Mouse (Mus musculus): ENCODE measurements around the gene Ccr3. TPM values are rescaled to one million over a fixed set of nuclear protein-coding genes. Genes with fewer than 3 reads are reported as not detected.
"Not testable (repeated sequence)": the region's sequence is repeated elsewhere in the genome, so short reads cannot be mapped to it uniquely, and the experiment has no call there.

Ccr3 gene
- total RNA-seq (2014; rRNA removed) (0.05 TPM in 1 of 2 replicates, not detected in the other), polyA plus RNA-seq (2015; fragmentation: Nextera tagmentation; extraction: Ambion mirVana) (not detected in 2 replicates)

DNA sequence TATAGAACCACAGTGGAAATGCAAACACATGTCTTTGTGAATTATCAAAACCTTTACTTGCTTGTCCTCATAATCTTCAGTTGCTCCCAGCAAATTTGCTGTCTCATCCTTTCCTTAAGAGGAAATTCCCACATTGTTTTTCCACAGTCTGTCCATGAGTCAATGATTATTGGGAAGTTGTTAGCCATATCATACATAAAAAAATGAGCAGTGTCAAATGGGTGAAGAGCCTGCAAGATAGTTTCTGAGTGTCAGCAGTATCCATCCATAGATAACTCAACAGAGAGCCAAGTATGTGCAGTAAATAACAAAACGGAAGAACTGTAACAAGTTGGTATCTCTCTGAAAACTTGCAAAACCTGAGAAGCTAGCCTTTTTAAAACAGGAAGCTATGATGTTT, at the start of gene Ccr3:
TSS of gene Ccr3 (plus strand) at position 301 of the 400 bp plus-strand sequence.
- DNase-seq (no peak), ATAC-seq (no peak)
- H3K27ac ChIP-seq (ENCODE audit: low read depth, low read length), result no peak within 1 kb of the TSS
- TF ChIP-seq CTCF (IDR thresholded peaks at IDR 0.05; ENCODE audit: low read depth), result no peak
- 100% methylated on average over 1 of the region's 1 CpGs for WGBS
- no peaks in the 10 kb centered on the region for H3K9me3 ChIP-seq (ENCODE audit: low read length)
- no peaks in the 10 kb centered on the region for H3K36me3 ChIP-seq (ENCODE audit: insufficient read depth)
- no peaks in the 10 kb centered on the region for H3K27me3 ChIP-seq (ENCODE audit: insufficient read depth, low read length)
- H3K9ac ChIP-seq, result no peak within 1 kb of the TSS
- no peaks in the 10 kb centered on the region for H3K4me1 ChIP-seq (ENCODE audit: insufficient read depth)
- H3K4me3 ChIP-seq (ENCODE audit: low read depth, low read length), result no peak within 1 kb of the TSS
- no peak within 1 kb of the TSS for H3K4me2 ChIP-seq (ENCODE audit: low read depth)

DNA sequence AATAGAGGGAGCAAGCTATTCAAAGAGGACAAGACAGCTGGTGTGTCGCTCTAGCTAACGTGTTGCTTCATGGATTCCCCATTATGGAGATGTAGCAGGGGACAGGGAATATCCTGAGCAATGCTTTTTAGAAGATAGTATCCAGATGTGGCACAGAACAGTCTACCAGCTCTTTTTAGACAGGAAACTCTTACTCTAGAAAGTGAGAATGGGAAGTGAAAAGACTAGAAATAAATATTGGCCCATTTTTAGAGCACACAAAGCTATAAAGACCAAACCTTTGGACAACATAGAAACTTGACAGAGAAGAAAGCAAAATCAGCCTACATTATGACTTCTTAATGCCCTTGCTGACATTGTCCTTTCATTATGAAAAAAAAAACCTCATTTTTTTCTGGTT, 46.1 kb upstream of the Ccr3 start:
- Histone ChIP-seq H3K4me3 (ENCODE audit: low read depth, low read length) (no peak overlapping the region), H3K27me3 (ENCODE audit: insufficient read depth, low read length) (no peaks in the 10 kb centered on the region), H3K27ac (ENCODE audit: low read depth, low read length) (no peak overlapping the region), H3K36me3 (ENCODE audit: insufficient read depth) (no peaks in the 10 kb centered on the region), H3K9ac (no peak overlapping the region), H3K4me1 (ENCODE audit: insufficient read depth) (no peaks in the 10 kb centered on the region), H3K4me2 (ENCODE audit: low read depth) (no peak overlapping the region), H3K9me3 (ENCODE audit: low read length) (no peaks in the 10 kb centered on the region)
- ATAC-seq, result no peak
- DNase-seq, result no peak
- TF ChIP-seq CTCF (IDR thresholded peaks at IDR 0.05; ENCODE audit: low read depth), result no peak
- 84% methylated on average over 2 of the region's 2 CpGs for WGBS

DNA sequence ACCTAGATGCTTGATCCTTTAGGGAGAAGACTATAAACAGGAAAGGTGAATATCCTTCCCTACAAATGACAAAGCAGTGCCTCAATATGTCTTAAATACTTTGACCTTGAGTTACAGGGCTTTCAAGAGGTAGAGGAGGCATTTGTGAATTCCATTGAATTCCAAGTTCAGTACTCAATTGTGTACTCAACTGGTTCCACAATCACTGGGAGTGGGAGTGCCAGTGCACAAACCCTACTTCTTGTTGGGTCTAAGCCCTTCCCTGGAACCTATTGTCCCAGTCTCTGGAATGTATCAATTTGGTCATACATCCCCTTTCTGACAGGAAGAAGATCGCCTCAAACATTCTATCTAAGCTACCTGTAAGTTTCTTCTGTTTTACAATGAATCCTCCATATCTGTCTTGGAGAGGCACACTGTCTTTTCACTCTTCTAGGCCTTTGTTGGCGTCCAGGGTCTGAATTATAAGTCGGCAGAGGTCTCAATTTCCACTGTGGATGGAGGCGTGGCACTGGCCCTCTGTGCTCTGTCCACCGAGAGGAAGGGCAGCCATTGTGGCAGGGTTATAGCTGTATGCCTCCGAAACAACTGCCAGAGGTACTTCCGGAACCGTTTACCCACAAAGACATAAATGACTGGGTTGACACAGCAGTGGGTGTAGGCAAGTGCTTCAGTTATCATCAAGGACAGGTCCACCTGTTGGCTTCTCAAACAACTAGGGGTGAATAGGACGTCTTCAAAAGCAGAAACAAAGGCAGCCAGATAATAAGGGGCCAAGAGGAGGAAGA, 44.7 kb upstream of the Ccr3 start:
- H3K4me3 ChIP-seq (ENCODE audit: low read depth, low read length), result no peak overlapping the region
- no peaks in the 10 kb centered on the region for H3K9me3 ChIP-seq (ENCODE audit: low read length)
- no peaks in the 10 kb centered on the region for H3K27me3 ChIP-seq (ENCODE audit: insufficient read depth, low read length)
- no peaks in the 10 kb centered on the region for H3K36me3 ChIP-seq (ENCODE audit: insufficient read depth)
- DNase-seq (no peak), ATAC-seq (no peak)
- H3K4me1 ChIP-seq (ENCODE audit: insufficient read depth), result no peaks in the 10 kb centered on the region
- TF ChIP-seq CTCF (IDR thresholded peaks at IDR 0.05; ENCODE audit: low read depth), result no peak
- H3K9ac ChIP-seq, result no peak overlapping the region
- 81% methylated on average over 9 of the region's 9 CpGs for WGBS
- no peak overlapping the region for H3K4me2 ChIP-seq (ENCODE audit: low read depth)
- no peak overlapping the region for H3K27ac ChIP-seq (ENCODE audit: low read depth, low read length)

DNA sequence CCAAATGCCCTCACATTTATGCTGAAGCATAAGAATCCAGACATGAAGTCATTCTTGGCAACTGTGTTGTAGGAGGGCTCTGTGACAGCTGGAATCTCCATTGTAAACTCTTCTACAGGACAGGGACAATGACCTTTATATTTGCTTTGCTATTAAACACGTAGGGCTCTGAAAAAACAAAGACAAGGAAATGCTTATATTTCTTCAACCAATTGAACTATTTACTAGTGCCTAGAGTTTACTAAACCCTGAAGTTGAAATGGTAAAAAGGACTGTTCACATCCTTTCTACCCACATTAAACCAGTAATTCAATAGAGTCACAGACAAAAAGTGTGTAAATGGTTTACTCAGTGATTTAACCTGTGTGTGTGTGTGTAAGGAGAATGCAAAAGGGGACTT, 43.5 kb upstream of the Ccr3 start, which contains the start of gene Ccr1l1:
TSS of gene Ccr1l1 (minus strand) at position 101 of the 400 bp plus-strand sequence.
- Histone ChIP-seq H3K4me3 (ENCODE audit: low read depth, low read length) (no peak within 1 kb of the TSS), H3K27ac (ENCODE audit: low read depth, low read length) (no peak within 1 kb of the TSS), H3K4me1 (ENCODE audit: insufficient read depth) (no peaks in the 10 kb centered on the region), H3K36me3 (ENCODE audit: insufficient read depth) (no peaks in the 10 kb centered on the region), H3K4me2 (ENCODE audit: low read depth) (no peak within 1 kb of the TSS), H3K9me3 (ENCODE audit: low read length) (no peaks in the 10 kb centered on the region), H3K27me3 (ENCODE audit: insufficient read depth, low read length) (no peaks in the 10 kb centered on the region), H3K9ac (no peak within 1 kb of the TSS)
- WGBS, result 59% methylated on average over 1 of the region's 1 CpGs
- ATAC-seq (no peak), DNase-seq (no peak)
- no peak for TF ChIP-seq CTCF (IDR thresholded peaks at IDR 0.05; ENCODE audit: low read depth)

DNA sequence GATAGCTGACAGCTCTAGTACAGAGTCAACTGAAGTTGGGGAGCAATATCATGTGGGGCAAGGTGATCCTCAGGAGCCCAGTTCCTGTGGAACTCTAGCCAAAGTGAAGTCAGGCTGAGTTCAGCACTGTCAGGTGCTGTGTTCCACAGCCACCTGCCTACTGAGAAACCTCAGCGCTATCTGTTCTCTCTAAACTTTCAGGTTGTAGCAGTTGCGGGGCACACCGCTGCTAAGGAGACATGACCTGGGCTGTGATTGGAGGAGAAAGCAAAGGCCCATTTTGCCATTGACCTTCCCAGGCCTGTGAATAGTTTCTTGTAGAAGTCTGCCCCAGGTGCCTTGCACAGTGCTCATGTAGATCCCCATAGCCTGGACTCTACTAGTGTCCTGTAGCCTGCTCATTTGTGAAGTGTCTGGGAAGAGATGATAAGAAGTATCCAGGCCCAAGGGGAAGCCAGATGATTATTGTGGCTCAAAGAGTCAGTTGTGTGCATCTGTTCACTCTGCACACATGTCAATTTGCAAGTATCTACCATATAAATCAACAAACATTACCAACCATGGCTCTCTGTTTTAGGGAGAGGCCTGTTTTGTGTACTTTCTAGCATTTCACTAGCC, 40.8 kb upstream of the Ccr3 start:
- no CpG with 5 or more reads among the region's 3 CpGs for WGBS
- H3K27ac ChIP-seq (ENCODE audit: low read depth, low read length); DNase-seq; ATAC-seq; H3K4me1 ChIP-seq (ENCODE audit: insufficient read depth); H3K27me3 ChIP-seq (ENCODE audit: insufficient read depth, low read length); H3K9me3 ChIP-seq (ENCODE audit: low read length); H3K36me3 ChIP-seq (ENCODE audit: insufficient read depth); H3K9ac ChIP-seq; H3K4me3 ChIP-seq (ENCODE audit: low read depth, low read length); H3K4me2 ChIP-seq (ENCODE audit: low read depth): not testable (repeated sequence)

DNA sequence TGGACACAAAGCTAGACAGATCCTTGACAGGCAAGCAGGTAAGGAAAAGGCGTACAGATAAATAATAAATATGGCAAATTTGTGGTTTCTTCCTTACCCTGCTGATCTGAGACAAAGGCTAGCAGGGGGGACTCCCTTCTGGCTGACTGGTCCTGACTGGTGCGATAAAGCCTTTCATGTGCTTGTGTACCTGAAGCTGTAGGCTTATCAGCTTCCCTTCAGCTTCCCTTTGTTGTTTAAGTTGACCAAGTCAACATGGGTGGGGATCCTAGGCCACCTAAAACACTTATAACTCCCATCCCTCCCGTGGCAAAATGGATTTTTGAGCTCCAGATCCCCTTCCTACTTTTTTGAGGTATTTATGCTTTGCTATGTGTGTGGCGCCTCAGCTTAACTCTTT, 39.9 kb upstream of the Ccr3 start:
- 74% methylated on average over 4 of the region's 4 CpGs for WGBS
- no peak for TF ChIP-seq CTCF (IDR thresholded peaks at IDR 0.05; ENCODE audit: low read depth)
- H3K36me3 ChIP-seq (ENCODE audit: insufficient read depth), result no peaks in the 10 kb centered on the region

DNA sequence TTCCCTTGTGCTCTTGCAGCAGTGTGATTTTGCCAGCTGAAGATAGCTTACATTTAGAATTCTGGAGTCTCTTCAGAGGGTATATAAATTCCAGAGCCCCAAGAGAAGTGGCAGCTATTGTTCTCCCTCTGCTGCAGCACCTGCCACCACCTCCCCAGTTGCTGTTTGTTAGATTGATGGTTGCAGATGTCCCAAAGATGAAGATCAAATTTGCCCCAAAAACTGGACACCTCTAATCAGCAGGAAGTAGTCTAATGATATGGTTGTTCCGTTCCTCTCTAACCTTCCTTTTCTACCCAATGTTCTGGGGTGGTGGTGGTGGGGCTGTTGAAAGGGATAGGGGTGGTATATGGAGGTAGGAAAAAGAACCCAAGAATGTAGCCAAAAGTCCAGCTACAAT, 39.1 kb upstream of the Ccr3 start:
- Histone ChIP-seq H3K9me3 (ENCODE audit: low read length) (no peaks in the 10 kb centered on the region), H3K4me3 (ENCODE audit: low read depth, low read length) (no peak overlapping the region), H3K27ac (ENCODE audit: low read depth, low read length) (no peak overlapping the region), H3K27me3 (ENCODE audit: insufficient read depth, low read length) (no peaks in the 10 kb centered on the region), H3K4me2 (ENCODE audit: low read depth) (no peak overlapping the region), H3K4me1 (ENCODE audit: insufficient read depth) (no peaks in the 10 kb centered on the region), H3K9ac (no peak overlapping the region), H3K36me3 (ENCODE audit: insufficient read depth) (no peaks in the 10 kb centered on the region)
- TF ChIP-seq CTCF (IDR thresholded peaks at IDR 0.05; ENCODE audit: low read depth), result no peak
- no peak for ATAC-seq
- WGBS, result 93% methylated on average over 1 of the region's 1 CpGs
- no peak for DNase-seq

More for the DNA sequence above, 39.9 kb upstream of the Ccr3 start:
- Histone ChIP-seq H3K9me3 (ENCODE audit: low read length) (no peaks in the 10 kb centered on the region), H3K4me2 (ENCODE audit: low read depth) (no peak overlapping the region), H3K4me1 (ENCODE audit: insufficient read depth) (no peaks in the 10 kb centered on the region), H3K27ac (ENCODE audit: low read depth, low read length) (no peak overlapping the region), H3K9ac (no peak overlapping the region), H3K27me3 (ENCODE audit: insufficient read depth, low read length) (no peaks in the 10 kb centered on the region), H3K4me3 (ENCODE audit: low read depth, low read length) (no peak overlapping the region)
- DNase-seq (no peak), ATAC-seq (no peak)

Measured in forebrain, postnatal 0 days (tissue).